Mouse (Mus musculus) testis, adult 2 months (tissue): ENCODE data around the gene Flg. TPM values are rescaled to one million over a fixed set of nuclear protein-coding genes. Genes with fewer than 3 reads are reported as not detected.

Experiments used
- H3K27ac ChIP-seq: fragments of 200-500 bp; 2 replicates; pipeline ENCODE4 v1.5.1; 2012; ENCODE audit warnings: low read depth, low read length; ENCODE audit not compliant: control insufficient read depth, insufficient read depth
- H3K27me3 ChIP-seq: fragments of 200-500 bp; 2 replicates; pipeline ENCODE4 v1.6.1; 2012; ENCODE audit warnings: mild to moderate bottlenecking, low read length, moderate library complexity; ENCODE audit not compliant: control insufficient read depth, insufficient read depth
- H3K36me3 ChIP-seq: fragments of 200-500 bp; 2 replicates; pipeline ENCODE4 v1.6.1; 2012; ENCODE audit warnings: mild to moderate bottlenecking, low read length; ENCODE audit not compliant: control insufficient read depth, insufficient read depth
- H3K4me1 ChIP-seq: fragments of 200-500 bp; 2 replicates; pipeline ENCODE4 v1.6.1; 2012; ENCODE audit warnings: low read length; ENCODE audit not compliant: control insufficient read depth, insufficient read depth
- H3K4me3 ChIP-seq: fragments of 200-500 bp; 2 replicates; pipeline ENCODE4 v1.5.1; 2012; ENCODE audit warnings: low read depth, mild to moderate bottlenecking, low read length, moderate library complexity, mixed read lengths; ENCODE audit not compliant: control insufficient read depth
- CTCF ChIP-seq: fragments of 200-500 bp; IDR thresholded peaks from 2 replicates; pipeline ENCODE4 v1.5.1; 2012; ENCODE audit warnings: low read depth, mild to moderate bottlenecking, inconsistent platforms, low read length, moderate library complexity; ENCODE audit not compliant: control insufficient read depth, insufficient read depth, insufficient replicate concordance
- POLR2A ChIP-seq: fragments of 200-500 bp; IDR thresholded peaks from 2 replicates; pipeline ENCODE4 v1.6.1; 2012; ENCODE audit warnings: low read depth, mild to moderate bottlenecking, inconsistent platforms, low read length, moderate library complexity; ENCODE audit not compliant: control insufficient read depth
- polyA plus RNA-seq: library from polyadenylated mRNA; depleted of rRNA; stranded (reverse); fragments of >200 nt; gene quantifications from 2 replicates; pipeline ENCODE4 v1.2.3, GENCODE M21; 2012; rRNA removed

Flg gene
- polyA plus RNA-seq, result 0.20 and 0.25 TPM in 2 replicates

DNA sequence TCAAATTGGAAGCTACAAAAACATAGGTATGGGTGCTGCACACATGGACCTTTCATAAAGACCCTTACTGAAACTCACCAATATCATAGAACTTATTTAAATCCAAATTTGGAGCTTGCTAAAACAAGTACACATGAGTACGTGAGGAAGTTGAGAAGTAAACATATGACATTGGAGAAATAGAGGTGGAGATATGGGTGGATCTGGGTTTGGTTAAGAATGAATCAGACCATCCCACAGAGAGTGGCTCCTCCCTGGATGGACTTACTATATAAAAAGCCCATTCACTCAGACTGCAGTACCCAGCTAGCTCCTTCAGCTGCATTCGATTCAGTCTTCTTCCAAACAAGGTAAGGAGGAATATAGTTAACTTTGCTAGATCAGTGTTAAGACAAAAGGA lies at the start of gene Flg:
Flg (plus strand) TSS at position 301 of the 400 bp plus-strand sequence.
- Histone ChIP-seq H3K27ac (no peak within 1 kb of the TSS), H3K4me1 (no peaks in the 10 kb centered on the region), H3K36me3 (no peaks in the 10 kb centered on the region), H3K27me3 (no peaks in the 10 kb centered on the region), H3K4me3 (no peak within 1 kb of the TSS)
- no peak for TF ChIP-seq POLR2A
- TF ChIP-seq CTCF, result no peak

DNA sequence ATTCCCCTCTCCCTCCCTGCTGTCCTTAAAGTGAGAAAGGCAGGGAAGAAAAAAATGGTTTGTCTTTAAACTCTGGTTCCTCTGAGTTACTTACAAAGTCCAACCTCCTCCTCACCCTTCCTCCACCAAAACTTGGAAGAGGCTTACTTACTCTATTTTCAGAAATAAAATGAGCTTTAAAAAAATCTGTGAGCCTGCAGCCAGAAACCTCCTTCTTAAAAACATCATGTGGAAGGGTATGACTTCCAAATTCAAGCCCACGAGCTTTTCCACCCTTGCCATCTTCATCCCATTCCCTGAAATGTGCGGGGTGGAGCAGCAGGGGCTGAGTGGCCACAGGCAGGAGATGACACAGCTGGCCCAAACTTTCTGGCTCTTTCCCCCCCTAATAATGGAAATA lies 24.2 kb downstream of the Flg start:
- H3K36me3 ChIP-seq, result no peaks in the 10 kb centered on the region
- no peak for TF ChIP-seq POLR2A
- TF ChIP-seq CTCF, result no peak
- no peaks in the 10 kb centered on the region for H3K4me1 ChIP-seq
- H3K4me3 ChIP-seq, result no peak overlapping the region
- no peaks in the 10 kb centered on the region for H3K27me3 ChIP-seq
- H3K27ac ChIP-seq, result no peak overlapping the region

DNA sequence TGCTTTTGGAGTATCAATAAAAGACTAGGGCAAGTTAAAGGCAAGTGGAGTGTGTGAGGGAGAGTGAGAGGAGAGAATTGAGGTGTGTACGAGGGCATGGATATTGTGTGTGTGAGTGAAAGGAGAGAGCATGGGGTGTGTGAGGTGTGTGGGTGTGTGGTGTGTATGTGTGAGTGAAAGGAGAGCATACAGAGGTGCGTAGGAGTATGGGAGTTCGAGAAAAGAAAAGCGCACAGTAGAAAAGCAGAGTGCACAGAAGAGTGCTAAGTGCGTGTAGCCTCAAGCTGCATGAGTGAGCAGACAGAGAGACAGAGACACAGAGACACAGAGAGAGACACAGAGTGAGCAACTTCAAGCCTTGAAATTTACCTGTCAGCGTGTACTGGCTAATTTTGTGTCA lies 26.5 kb downstream of the Flg start:
- H3K4me3 ChIP-seq, result no peak overlapping the region
- H3K4me1 ChIP-seq, result no peaks in the 10 kb centered on the region
- no peak overlapping the region for H3K27ac ChIP-seq
- no peaks in the 10 kb centered on the region for H3K27me3 ChIP-seq
- no peaks in the 10 kb centered on the region for H3K36me3 ChIP-seq
- TF ChIP-seq CTCF (no peak), POLR2A (no peak)

DNA sequence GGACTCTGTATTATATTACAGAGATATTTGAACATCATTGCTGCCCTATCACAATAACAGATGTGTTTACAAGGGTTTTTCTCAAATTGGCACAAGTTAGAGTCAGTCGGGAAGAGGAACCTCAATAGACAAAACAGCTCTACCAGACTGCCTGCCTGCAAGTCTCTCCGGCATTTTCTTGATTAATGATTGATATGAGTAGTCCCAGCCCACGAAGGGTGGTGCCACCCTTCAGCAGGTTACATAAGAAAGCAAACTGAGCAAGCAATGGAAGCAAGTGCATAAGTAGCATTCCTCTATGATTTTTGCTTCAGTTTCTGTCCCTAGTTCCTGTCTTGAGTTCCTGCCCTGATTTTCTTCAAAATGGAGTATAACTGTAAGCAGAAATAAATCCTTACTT lies 28.6 kb downstream of the Flg start:
- no peak overlapping the region; the same call in 1 of the 2 replicates for H3K4me3 ChIP-seq
- TF ChIP-seq POLR2A, result no peak
- TF ChIP-seq CTCF, result no peak
- no peak overlapping the region for H3K27ac ChIP-seq
- H3K27me3 ChIP-seq, result no peaks in the 10 kb centered on the region
- no peaks in the 10 kb centered on the region for H3K36me3 ChIP-seq
- H3K4me1 ChIP-seq, result no peaks in the 10 kb centered on the region

DNA sequence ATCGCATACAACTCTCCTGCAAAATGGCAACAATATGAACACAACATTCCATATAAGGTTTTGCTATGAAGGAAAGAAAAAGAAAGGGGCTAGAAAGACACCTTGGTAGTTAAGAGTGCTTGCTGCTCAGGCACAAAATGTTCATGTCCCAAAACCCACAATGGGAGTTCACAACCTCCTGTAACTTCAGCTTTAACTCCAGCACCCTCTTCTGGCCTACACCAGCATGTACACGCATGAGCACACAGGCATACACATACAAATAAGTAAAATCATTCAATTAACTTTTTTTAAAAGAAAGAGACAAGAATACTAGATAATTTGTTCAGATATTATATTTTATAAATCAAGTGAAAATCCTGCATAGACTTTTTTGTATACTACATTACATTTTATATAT lies 32.8 kb downstream of the Flg start:
- H3K27ac ChIP-seq, result no peak overlapping the region
- TF ChIP-seq CTCF (no peak), POLR2A (no peak)
- no peaks in the 10 kb centered on the region for H3K4me1 ChIP-seq
- no peaks in the 10 kb centered on the region for H3K27me3 ChIP-seq
- H3K4me3 ChIP-seq, result no peak overlapping the region
- no peaks in the 10 kb centered on the region for H3K36me3 ChIP-seq

DNA sequence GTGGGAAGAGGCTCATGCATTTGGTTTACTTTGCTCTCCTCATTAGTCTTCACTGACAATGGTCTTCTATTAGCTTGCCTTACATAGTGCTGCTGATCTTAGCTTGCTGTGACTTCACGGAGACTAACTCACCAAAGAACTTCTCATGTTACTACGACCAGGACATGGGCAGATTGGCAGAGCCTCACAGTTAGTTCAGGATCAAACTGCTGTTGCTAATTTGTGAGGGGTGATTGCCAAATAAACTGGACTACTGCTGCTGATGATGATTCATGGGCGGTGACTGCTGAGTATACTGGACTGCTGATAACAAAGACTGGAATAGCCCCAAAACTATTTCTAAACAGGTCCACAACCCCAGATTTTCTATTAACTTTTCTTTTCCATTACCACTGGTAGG lies 38.0 kb downstream of the Flg start:
- Histone ChIP-seq H3K27me3 (no peaks in the 10 kb centered on the region), H3K36me3 (no peaks in the 10 kb centered on the region), H3K4me1 (no peaks in the 10 kb centered on the region), H3K4me3 (no peak overlapping the region), H3K27ac (no peak overlapping the region)
- TF ChIP-seq POLR2A (no peak), CTCF (no peak)

DNA sequence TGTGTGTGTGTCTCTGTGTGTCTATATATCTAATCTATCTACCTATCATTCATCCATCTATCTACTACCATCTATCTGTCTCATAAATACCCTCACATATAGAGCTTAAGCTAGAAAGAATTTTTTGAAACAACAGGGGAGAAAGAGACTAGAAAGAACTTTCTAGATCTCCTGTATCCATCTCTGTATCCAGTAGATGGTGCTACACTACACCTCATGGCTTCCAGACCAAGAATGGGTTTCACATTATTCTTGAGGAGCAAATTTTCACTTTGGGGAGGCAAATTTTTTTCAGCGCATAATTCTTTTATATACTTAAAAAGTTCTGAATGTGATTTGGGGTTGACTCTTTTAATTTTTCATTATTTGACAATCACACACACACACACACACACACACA lies 41.1 kb downstream of the Flg start:
- Histone ChIP-seq H3K4me1 (no peaks in the 10 kb centered on the region), H3K36me3 (no peaks in the 10 kb centered on the region), H3K4me3 (no peak overlapping the region), H3K27me3 (no peaks in the 10 kb centered on the region), H3K27ac (no peak overlapping the region)
- no peak for TF ChIP-seq POLR2A
- no peak for TF ChIP-seq CTCF

DNA sequence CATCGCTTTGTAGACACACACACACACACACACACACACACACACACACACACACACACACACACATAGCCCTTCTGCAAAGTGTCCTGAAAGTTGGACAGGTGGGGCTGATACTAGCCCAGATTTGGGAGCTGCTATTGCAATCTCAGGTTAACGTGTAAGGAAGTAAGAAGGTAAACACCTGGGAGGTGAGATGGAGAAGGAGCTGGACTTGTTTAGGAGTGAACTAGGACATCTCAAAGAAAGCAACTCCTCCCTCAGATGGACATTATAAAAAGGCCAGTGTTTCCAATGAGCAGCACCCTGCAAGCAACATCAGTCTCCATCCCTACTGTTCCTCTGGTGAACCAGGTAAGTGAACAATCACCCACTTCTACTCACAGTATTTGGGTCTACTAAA lies 46.1 kb downstream of the Flg start, which contains the start of gene Hrnr:
Hrnr (plus strand) TSS at position 301 of the 400 bp plus-strand sequence.
- no peaks in the 10 kb centered on the region for H3K27me3 ChIP-seq
- H3K4me1 ChIP-seq, result no peaks in the 10 kb centered on the region
- no peak for TF ChIP-seq POLR2A
- no peak for TF ChIP-seq CTCF
- no peaks in the 10 kb centered on the region for H3K36me3 ChIP-seq
- H3K27ac ChIP-seq, result no peak within 1 kb of the TSS
- H3K4me3 ChIP-seq, result no peak within 1 kb of the TSS
